Mouse (Mus musculus) MEL (cell line): ENCODE data around the gene Trappc2l. TPM values are rescaled to one million over a fixed set of nuclear protein-coding genes. Genes with fewer than 3 reads are reported as not detected.

Source experiments
- DNase-seq: peaks from one replicate; pipeline ENCODE4 v3.0.0; 2011; ENCODE audit warnings: low read depth, low spot score
- H3K27ac ChIP-seq: 2 replicates; pipeline ENCODE4 v1.5.1; 2012; ENCODE audit warnings: low read depth, mild to moderate bottlenecking, control low read depth, low read length, moderate library complexity; ENCODE audit not compliant: control insufficient read depth
- H3K27me3 ChIP-seq, 2 experiments: fragments of 150-350 bp in 1 of 2; sonication (generic) in 1 of 2; 2 replicates each; pipeline ENCODE4 v1.6.1; 2012; ENCODE audit warnings: low read length in 2 of 2, mild to moderate bottlenecking in 2 of 2, improper control_type of control experiment in 1 of 2, moderate library complexity in 1 of 2; ENCODE audit not compliant: insufficient read depth in 2 of 2, control insufficient read depth in 1 of 2
- H3K36me3 ChIP-seq, 2 experiments: 2 replicates each; pipeline ENCODE4 v1.6.1; 2012 to 2014; ENCODE audit warnings: low read length in 2 of 2, improper control_type of control experiment in 1 of 2, inconsistent platforms in 1 of 2, mild to moderate bottlenecking in 1 of 2; ENCODE audit not compliant: insufficient read depth in 2 of 2, control insufficient read depth in 1 of 2
- H3K4me1 ChIP-seq, 2 experiments: fragments of 150-350 bp in 1 of 2; sonication (generic) in 1 of 2; 2 replicates each; pipeline ENCODE4 v1.6.1; 2012; ENCODE audit warnings: low read length in 2 of 2, improper control_type of control experiment in 1 of 2, mild to moderate bottlenecking in 1 of 2; ENCODE audit not compliant: insufficient read depth in 2 of 2, control insufficient read depth in 1 of 2
- H3K4me3 ChIP-seq, 2 experiments: fragments of 150-350 bp in 1 of 2; sonication (generic) in 1 of 2; 2 replicates each; pipeline ENCODE4 v1.5.1; 2012; ENCODE audit warnings: low read depth in 2 of 2, low read length in 2 of 2, mild to moderate bottlenecking in 2 of 2, moderate library complexity in 2 of 2, control low read depth in 1 of 2, improper control_type of control experiment in 1 of 2; ENCODE audit not compliant: control insufficient read depth in 1 of 2, insufficient read depth in 1 of 2
- H3K79me2 ChIP-seq: 2 replicates; pipeline ENCODE4 v1.6.1; 2012; ENCODE audit warnings: mild to moderate bottlenecking, low read length, moderate library complexity; ENCODE audit not compliant: control insufficient read depth, poor library complexity, insufficient read depth
- H3K9ac ChIP-seq: 2 replicates; pipeline ENCODE4 v1.6.1; 2012; ENCODE audit warnings: low read depth, mild to moderate bottlenecking, control low read depth, low read length, moderate library complexity; ENCODE audit not compliant: control insufficient read depth, poor library complexity, severe bottlenecking
- H3K9me3 ChIP-seq: fragments of 150-350 bp; sonication (generic); replicated peaks from 2 replicates; pipeline ENCODE4 v1.6.1; 2012; ENCODE audit warnings: mild to moderate bottlenecking, low read length, improper control_type of control experiment, moderate library complexity; ENCODE audit not compliant: insufficient read depth
- BHLHE40 ChIP-seq: IDR thresholded peaks from 2 replicates; pipeline ENCODE4 v1.6.1; 2012; ENCODE audit warnings: low read depth, mild to moderate bottlenecking, inconsistent platforms, low read length, improper control_type of control experiment, borderline replicate concordance
- CHD1 ChIP-seq: IDR thresholded peaks from 2 replicates; pipeline ENCODE4 v1.6.1; 2012; ENCODE audit warnings: low read depth, mild to moderate bottlenecking, inconsistent platforms, low read length, improper control_type of control experiment
- ELF1 ChIP-seq: IDR thresholded peaks from 2 replicates; pipeline ENCODE4 v1.6.1; 2014; ENCODE audit warnings: low read depth, mild to moderate bottlenecking, inconsistent platforms, low read length, improper control_type of control experiment, moderate library complexity
- EP300 ChIP-seq, 2 experiments: IDR thresholded peaks; 2 replicates each; pipeline ENCODE4 v1.6.1; 2011; ENCODE audit warnings: improper control_type of control experiment in 2 of 2, low read length in 2 of 2, low read depth in 1 of 2, mild to moderate bottlenecking in 1 of 2
- ETS1 ChIP-seq: IDR thresholded peaks from 2 replicates; pipeline ENCODE4 v1.6.1; 2012; ENCODE audit warnings: low read depth, mild to moderate bottlenecking, inconsistent platforms, low read length, improper control_type of control experiment, moderate library complexity
- HCFC1 ChIP-seq: IDR thresholded peaks from 2 replicates; pipeline ENCODE4 v1.6.1; 2012; ENCODE audit warnings: low read depth, mild to moderate bottlenecking, inconsistent platforms, low read length, improper control_type of control experiment, moderate library complexity
- MAFK ChIP-seq: IDR thresholded peaks from 2 replicates; pipeline ENCODE4 v1.6.1; 2011; ENCODE audit warnings: low read depth, mild to moderate bottlenecking, low read length, improper control_type of control experiment, borderline replicate concordance
- MEF2A ChIP-seq: IDR thresholded peaks from 2 replicates; pipeline ENCODE4 v1.6.1; 2014; ENCODE audit warnings: low read depth, mild to moderate bottlenecking, inconsistent platforms, low read length, improper control_type of control experiment; ENCODE audit not compliant: poor library complexity, insufficient replicate concordance, severe bottlenecking; ENCODE audit errors: extremely low read depth
- MXI1 ChIP-seq: IDR thresholded peaks from 2 replicates; pipeline ENCODE4 v1.6.1; 2011; ENCODE audit warnings: mild to moderate bottlenecking, low read depth, low read length, improper control_type of control experiment
- POLR2A ChIP-seq, 2 experiments: IDR thresholded peaks; 2 replicates each; pipeline ENCODE4 v1.6.1; 2011 to 2012; ENCODE audit warnings: low read length in 2 of 2, mild to moderate bottlenecking in 2 of 2, control low read depth in 1 of 2, improper control_type of control experiment in 1 of 2, low read depth in 1 of 2, moderate library complexity in 1 of 2; ENCODE audit not compliant: control insufficient read depth in 1 of 2, insufficient read depth in 1 of 2, poor library complexity in 1 of 2
- RCOR1 ChIP-seq: IDR thresholded peaks from 2 replicates; pipeline ENCODE4 v1.6.1; 2012; ENCODE audit warnings: low read depth, mild to moderate bottlenecking, inconsistent platforms, low read length, improper control_type of control experiment
- ZKSCAN1 ChIP-seq: IDR thresholded peaks from 2 replicates; pipeline ENCODE4 v1.6.1; 2012; ENCODE audit warnings: low read depth, mild to moderate bottlenecking, inconsistent platforms, low read length, improper control_type of control experiment, moderate library complexity
- ZNF384 ChIP-seq: IDR thresholded peaks from 2 replicates; pipeline ENCODE4 v1.6.1; 2012; ENCODE audit warnings: low read depth, mild to moderate bottlenecking, inconsistent platforms, low read length, improper control_type of control experiment
- polyA plus RNA-seq, 2 experiments: library from polyadenylated mRNA; stranded (reverse) in 1 of 2; unstranded in 1 of 2; fragments of >175 nt in 1 of 2; fragments of >200 nt in 1 of 2; gene quantifications; 2 replicates each; pipeline versions ENCODE4 v1.2.1 to v1.2.4; 2012; ENCODE audit warnings: low replicate concordance in 2 of 2, low read depth in 1 of 2; ENCODE audit not compliant: insufficient read length in 2 of 2, insufficient read depth in 1 of 2, missing spikeins in 1 of 2
- total RNA-seq: library from RNA; depleted of rRNA; stranded (reverse); fragments of 300-350 nt; gene quantifications from 2 replicates; pipeline ENCODE4 v1.2.3, GENCODE M21; 2012

The Trappc2l gene
- total and polyA plus RNA-seq, 3 experiments = 15.1 to 21.7 TPM; not detected in 1

- H3K27me3 ChIP-seq = no peaks in the 10 kb centered on the region
- no peaks in the 10 kb centered on the region for H3K4me1 ChIP-seq
- H3K9me3 ChIP-seq = no peaks in the 10 kb centered on the region
- no peak overlapping the region for H3K4me3 ChIP-seq
- H3K27ac ChIP-seq = no peak overlapping the region
- no peaks in the 10 kb centered on the region for H3K36me3 ChIP-seq
- no peak for DNase-seq
- TF ChIP-seq MEF2A (no peak), ZKSCAN1 (no peak)
- H3K9ac ChIP-seq = no peak overlapping the region
- H3K79me2 ChIP-seq = no peaks in the 10 kb centered on the region
Observed at GRCm38 (mm10) chr8:122586749-122587148, 24.7 kb upstream of the Trappc2l start.

- Histone ChIP-seq H3K4me1 (no peaks in the 10 kb centered on the region), H3K36me3 (no peaks in the 10 kb centered on the region), H3K9me3 (no peaks in the 10 kb centered on the region), H3K27ac (no peak overlapping the region), H3K9ac (no peak overlapping the region), H3K4me3 (no peak overlapping the region), H3K79me2 (no peaks in the 10 kb centered on the region), H3K27me3 (no peaks in the 10 kb centered on the region)
- no peak for DNase-seq
- TF ChIP-seq POLR2A (IDR thresholded peaks at IDR 0.05; ENCODE audit: control insufficient read depth in 1 of 2, insufficient read depth in 1 of 2, low read depth in 1 of 2, low read length in 2 of 2, poor library complexity in 1 of 2) = no peak
- TF ChIP-seq ZNF384 = no peak
Observed at GRCm38 (mm10) chr8:122593240-122593639, 18.2 kb upstream of the Trappc2l start.

GRCm38 (mm10) chr8:122593783-122594507 is 17.5 kb upstream of the Trappc2l start:
- no peaks in the 10 kb centered on the region for H3K4me1 ChIP-seq
- no peaks in the 10 kb centered on the region for H3K79me2 ChIP-seq
- H3K27me3 ChIP-seq = no peaks in the 10 kb centered on the region
- H3K36me3 ChIP-seq = no peaks in the 10 kb centered on the region
- DNase-seq = no peak
- H3K4me3 ChIP-seq = no peak overlapping the region
- H3K9ac ChIP-seq = no peak overlapping the region
- no peak for TF ChIP-seq RCOR1
- no peak for TF ChIP-seq ELF1
- TF ChIP-seq BHLHE40 = no peak
- TF ChIP-seq EP300 (IDR thresholded peaks at IDR 0.05; ENCODE audit: low read depth in 1 of 2, low read length in 2 of 2) = no peak
- H3K9me3 ChIP-seq = no peaks in the 10 kb centered on the region
- H3K27ac ChIP-seq = no peak overlapping the region

- no peaks in the 10 kb centered on the region for H3K9me3 ChIP-seq
- no peaks in the 10 kb centered on the region for H3K27me3 ChIP-seq
- no peaks in the 10 kb centered on the region for H3K36me3 ChIP-seq
- no peak overlapping the region for H3K9ac ChIP-seq
- no peaks in the 10 kb centered on the region for H3K79me2 ChIP-seq
- H3K4me1 ChIP-seq = no peaks in the 10 kb centered on the region
- DNase-seq = no peak
- H3K4me3 ChIP-seq = no peak overlapping the region
- H3K27ac ChIP-seq = no peak overlapping the region
- TF ChIP-seq ETS1 (no peak), HCFC1 (no peak), MAFK (no peak), MXI1 (no peak), CHD1 (no peak)
- TF ChIP-seq, all 39 proteins: peak for 0
Observed at GRCm38 (mm10) chr8:122596031-122596430, 15.4 kb upstream of the Trappc2l start.
